In genomic region chr4:134914864-134915209, GRCm38 (mm10) we compare ENCODE assay signal across 1 mouse cellular context.
TF ChIP-seq lines count a peak whose summit lies in the region.

TSS of gene Tmem50a (minus strand) at chr4:134915024.

TF ChIP-seq in CH12.LX, 34 proteins besides CTCF, POLR2A, EP300 and RAD21 (continued from another document):
- TF ChIP-seq TBP (conservative IDR thresholded peaks at IDR 0.05; ENCODE audit: low read depth, low read length) = peak; percentile 42; the same call in 1 of the 2 replicates
- no peak for TF ChIP-seq RCOR1 (conservative IDR thresholded peaks at IDR 0.05; ENCODE audit: low read depth, low read length)
- no peak; the same call in none of the 2 replicates for TF ChIP-seq MXI1 (IDR thresholded peaks at IDR 0.05; ENCODE audit: low read depth, low read length)
- TF ChIP-seq CHD2 (IDR thresholded peaks at IDR 0.05; ENCODE audit: low read length) = no peak
- TF ChIP-seq USF2 (conservative IDR thresholded peaks at IDR 0.05; ENCODE audit: low read depth, low read length) = no peak
- TF ChIP-seq TCF12 (IDR thresholded peaks at IDR 0.05; ENCODE audit: low read depth, low read length) = peak; percentile 49; the same call in 1 of the 2 replicates
- no peak; the same call in 1 of the 2 replicates for TF ChIP-seq USF1 (IDR thresholded peaks at IDR 0.05; ENCODE audit: low read depth, low read length)
- no peak for TF ChIP-seq MYC (IDR thresholded peaks at IDR 0.05; ENCODE audit: low read depth, low read length)
- TF ChIP-seq ELF1 (IDR thresholded peaks at IDR 0.05; ENCODE audit: low read depth, low read length) = peak; percentile 61
- TF ChIP-seq ZKSCAN1 (IDR thresholded peaks at IDR 0.05; ENCODE audit: borderline replicate concordance, low read depth, low read length) = no peak
- TF ChIP-seq SIN3A (IDR thresholded peaks at IDR 0.05; ENCODE audit: low read length) = peak; percentile 70
